Mouse (Mus musculus): ENCODE results near the gene Egfl8. TPM values are rescaled to one million over a fixed set of nuclear protein-coding genes. Genes with fewer than 3 reads are reported as not detected.

The Egfl8 gene
- total RNA-seq, 2 experiments from 2014 or later = 1.7 to 2.4 TPM

DNA sequence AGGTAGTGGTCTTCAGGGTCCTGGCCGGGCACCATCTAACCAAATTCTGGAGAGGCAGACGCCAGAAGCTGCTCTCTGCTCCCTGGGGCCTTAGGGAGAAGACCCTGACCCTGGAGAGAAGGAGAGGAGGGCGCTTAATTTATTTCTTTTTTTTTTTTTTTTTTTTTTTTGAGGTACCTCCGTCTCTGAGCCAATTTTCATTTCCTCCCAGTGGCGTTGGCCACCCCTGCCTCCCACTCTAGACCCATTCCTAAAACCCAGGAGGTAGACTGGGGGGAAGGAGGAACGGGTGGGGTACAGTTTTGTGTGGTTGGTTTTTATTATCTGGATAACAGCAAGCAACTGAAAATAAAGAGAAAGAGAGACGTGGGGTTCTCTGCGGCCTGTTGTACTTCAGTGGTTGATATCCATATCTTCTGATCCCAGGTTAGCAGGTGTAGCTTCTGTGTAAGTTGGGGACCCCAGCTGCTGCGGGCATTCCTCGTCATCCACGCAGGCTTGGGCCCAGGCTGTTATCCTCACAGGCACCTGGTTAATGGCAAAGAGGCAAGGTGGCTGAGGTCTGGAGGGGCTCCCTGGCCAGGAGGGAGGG is 2.6 kb downstream of the Egfl8 start:
- Histone ChIP-seq H3K4me3 (no peak overlapping the region), H3K27ac (no peak overlapping the region)
- no peak for TF ChIP-seq CTCF (conservative IDR thresholded peaks at IDR 0.05)
- no peak for DNase-seq (ENCODE audit: low spot score in 2 of 2)

DNA sequence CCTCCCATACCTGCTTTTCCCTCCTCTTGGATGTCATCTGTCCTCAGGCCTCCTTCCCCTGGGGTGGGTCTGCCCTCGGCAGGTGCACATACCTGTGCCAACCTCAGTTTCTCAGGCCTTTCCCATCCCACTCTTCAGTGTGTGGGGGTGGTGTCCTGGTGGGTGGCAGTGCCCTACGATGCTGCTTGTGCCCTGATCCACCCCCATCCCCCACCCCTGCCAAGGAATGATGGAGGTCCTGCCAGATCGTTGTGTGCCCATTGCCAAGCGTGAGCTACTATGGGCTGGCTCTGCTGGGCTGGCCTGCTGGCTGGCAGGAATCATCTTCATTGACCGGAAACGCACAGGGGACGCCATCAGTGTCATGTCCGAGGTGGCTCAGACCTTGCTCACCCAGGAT is 4.7 kb downstream of the Egfl8 start:
- no peak overlapping the region for H3K27ac ChIP-seq
- no peak for TF ChIP-seq CTCF (conservative IDR thresholded peaks at IDR 0.05)
- DNase-seq (ENCODE audit: low spot score in 2 of 2) = no peak
- no peak overlapping the region for H3K4me3 ChIP-seq

DNA sequence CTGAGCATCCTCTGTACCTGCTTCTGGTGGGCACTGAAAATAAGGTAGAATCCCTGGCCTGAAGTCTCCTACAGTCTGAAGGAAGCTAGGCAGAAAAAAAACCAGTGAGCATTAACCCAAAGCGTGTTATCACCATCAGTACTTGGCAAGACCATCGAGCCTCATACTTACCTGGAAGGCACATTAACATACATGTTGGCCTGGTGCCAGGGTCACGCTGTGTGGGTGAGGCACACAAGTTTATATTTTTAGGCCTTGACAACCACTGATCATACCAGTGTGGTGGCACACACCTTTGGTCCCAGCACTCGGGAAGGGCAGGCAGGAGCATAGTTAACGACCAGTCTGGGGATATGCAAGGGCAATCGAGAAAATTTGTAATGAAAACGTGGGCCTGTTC is 7.8 kb downstream of the Egfl8 start:
- Histone ChIP-seq H3K27ac (no peak overlapping the region), H3K4me3 (no peak overlapping the region)
- no peak for TF ChIP-seq CTCF (conservative IDR thresholded peaks at IDR 0.05)
- DNase-seq (ENCODE audit: low spot score in 2 of 2) = no peak

DNA sequence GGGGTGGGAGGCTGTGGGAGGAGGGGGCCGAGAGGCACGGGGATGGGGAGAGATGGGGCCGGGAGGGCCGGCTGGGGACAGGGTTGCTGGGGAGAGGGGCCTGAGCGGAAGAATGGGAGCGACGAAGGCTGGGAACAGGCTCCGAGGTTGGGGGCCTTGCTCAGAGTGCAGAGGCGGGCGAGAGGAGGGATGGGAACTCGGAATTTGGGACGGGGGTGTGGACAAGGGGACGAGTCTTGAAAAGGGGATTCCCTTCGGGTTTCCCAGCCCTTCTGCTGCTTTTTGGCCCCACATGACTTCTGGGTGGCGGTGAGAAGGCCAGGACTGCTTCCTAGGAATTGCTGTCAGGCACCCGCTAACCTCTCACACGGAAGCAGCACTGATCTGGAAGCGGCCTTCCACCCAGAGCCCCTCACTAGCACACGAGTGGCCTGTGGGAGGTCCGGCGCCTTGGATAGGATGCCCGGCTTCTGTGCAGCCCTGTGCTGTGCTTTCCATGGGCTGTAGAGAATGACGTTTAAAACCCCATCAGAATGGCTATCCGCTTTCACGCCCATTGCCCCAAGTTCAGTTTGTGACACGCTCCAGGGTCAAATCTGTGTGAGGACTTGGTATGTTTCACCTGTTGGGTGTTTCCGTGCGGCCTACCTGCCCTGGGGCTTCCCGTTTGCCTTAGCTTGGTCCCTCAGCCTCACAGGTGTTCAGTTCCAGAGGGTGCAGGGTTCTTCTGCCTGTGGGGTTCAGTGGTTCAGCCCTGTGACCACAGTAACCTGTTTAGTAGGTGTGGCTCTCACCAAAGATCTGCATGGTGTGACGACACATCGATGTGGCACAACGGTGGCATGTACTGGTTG is 9.4 kb downstream of the Egfl8 start:
- DNase-seq (ENCODE audit: low spot score in 2 of 2) = no peak
- no peak for TF ChIP-seq CTCF (conservative IDR thresholded peaks at IDR 0.05)
- peak overlapping the region; percentile 99 for H3K27ac ChIP-seq
- H3K4me3 ChIP-seq = peak overlapping the region; percentile 91

DNA sequence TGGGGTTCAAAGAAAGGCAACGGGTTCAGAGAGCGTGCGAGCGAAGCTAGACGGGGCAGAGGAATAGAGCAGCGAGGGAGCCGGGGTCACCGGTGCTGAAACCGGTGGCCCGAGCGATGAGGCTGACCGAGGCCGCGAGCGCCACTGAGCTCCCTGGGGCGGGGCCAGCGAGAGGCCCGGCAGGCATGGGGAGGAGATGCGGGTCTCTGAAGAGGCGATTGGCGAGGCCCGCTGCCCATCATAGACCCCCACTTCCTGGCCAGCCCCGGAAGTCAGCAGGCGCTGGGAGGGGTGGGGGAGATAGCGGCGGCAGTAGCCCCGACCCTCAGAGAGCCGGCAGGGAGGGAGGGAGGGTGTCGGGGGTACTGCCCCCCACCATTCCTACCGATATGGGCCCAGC is 10.2 kb downstream of the Egfl8 start:
- Histone ChIP-seq H3K27ac (peak overlapping the region; percentile 99), H3K4me3 (peak overlapping the region; percentile 91)
- peak; percentile 97 for DNase-seq (ENCODE audit: low spot score in 2 of 2)
- no peak for TF ChIP-seq CTCF (conservative IDR thresholded peaks at IDR 0.05)

DNA sequence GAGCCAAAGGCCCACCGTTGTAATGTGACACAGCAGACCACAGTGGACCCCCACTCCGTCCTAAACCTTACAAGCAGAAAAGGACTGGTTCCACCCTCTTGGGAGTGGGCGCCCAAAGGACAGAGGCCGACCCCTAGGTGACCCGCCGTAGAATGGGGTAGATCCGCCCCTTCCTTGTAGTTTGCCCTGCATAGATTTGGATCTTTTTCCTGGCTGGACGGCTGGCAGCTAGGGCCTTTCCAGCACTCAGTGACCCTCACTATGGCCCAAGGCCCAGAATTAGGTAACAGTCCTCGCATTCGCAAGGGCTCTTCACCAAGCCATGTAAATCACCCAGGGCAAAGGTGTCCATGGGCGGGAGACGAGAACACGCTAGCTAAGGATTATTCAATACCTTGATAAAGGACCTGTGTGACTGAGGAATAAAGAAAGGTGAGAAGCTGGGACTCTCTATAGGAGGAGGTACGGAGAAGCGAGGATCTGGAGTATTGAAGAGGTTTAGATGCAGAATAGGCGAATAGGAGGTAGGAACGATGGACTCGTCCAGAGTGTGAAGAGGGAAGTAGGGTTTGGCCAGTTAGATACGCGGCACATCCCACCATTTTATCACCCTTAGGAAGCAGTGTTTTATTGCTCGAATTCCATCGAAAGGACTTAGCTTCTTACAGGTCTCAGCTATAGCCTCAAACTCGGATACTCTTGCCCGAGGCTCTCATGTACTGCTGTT is 11.1 kb downstream of the Egfl8 start:
- Histone ChIP-seq H3K4me3 (peak overlapping the region; percentile 91), H3K27ac (peak overlapping the region; percentile 99)
- no peak for DNase-seq (ENCODE audit: low spot score in 2 of 2)
- no peak for TF ChIP-seq CTCF (conservative IDR thresholded peaks at IDR 0.05)

DNA sequence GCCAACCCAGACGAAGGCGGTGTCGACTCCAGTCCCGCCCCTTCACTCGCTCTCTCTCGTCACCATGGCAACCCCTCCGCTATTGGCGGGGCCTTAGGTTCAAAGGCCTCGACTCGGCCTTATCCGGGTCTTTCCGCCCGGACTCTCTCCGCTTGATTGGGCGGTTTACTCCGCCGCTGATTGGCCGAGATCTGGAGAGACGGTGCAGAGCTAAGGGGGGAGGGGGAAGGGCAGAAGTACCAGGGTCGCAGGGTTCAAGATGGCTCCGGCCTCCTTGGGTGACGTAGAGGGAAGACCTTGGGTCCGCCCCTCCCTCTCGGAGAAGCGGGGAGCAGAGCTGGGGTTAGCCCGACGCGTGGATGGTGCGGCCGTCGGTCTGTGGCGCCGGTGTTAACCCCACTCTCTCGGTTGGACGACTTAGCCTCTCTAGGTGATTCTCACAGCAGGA is 11.7 kb downstream of the Egfl8 start, which contains the start of gene Agpat1:
Agpat1 (plus strand) TSS at position 202 of the 448 bp plus-strand sequence.
- H3K27ac ChIP-seq = peak within 1 kb of the TSS; percentile 99
- H3K4me3 ChIP-seq = peak within 1 kb of the TSS; percentile 91
- TF ChIP-seq CTCF (conservative IDR thresholded peaks at IDR 0.05) = no peak
- DNase-seq (ENCODE audit: low spot score in 2 of 2) = peak; percentile 97 to 99

DNA sequence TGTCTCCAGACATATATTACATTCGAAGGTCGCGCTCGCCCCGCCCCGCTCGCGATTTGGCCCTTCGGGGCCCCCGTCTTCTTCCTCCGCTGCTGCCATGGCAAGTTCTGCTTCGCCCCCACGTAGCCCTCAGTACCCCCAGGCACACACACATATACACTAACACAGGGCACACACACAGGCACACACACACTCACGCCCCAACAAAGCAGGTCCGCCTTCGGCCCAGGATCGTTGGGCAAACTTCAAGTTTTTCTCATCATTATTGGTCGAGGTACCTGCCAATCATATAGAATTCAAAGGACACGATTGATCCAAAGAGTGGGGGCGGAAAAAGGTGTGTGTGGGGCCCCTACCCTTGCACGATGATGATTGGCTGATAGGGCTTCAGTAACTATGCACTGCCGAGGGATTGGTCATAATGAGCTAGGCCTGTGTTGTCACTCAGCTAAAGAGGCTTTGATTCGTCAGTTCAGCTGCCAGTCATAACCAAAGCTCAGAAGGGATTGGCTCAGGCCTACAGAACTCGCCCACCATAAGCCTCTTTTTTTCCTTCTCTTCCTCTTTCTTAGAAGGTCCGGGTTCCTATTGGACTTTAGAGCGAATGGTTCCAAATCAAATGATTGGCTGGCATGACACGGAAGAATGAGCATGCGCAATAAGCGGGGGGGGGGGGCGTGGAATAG is 12.3 kb downstream of the Egfl8 start, which contains the start of gene Rnf5:
Rnf5 (minus strand) TSS at position 316 of the 686 bp plus-strand sequence.
- peak within 1 kb of the TSS; percentile 91 for H3K4me3 ChIP-seq
- DNase-seq (ENCODE audit: low spot score in 2 of 2) = peak; percentile 96 to 100
- no peak for TF ChIP-seq CTCF (conservative IDR thresholded peaks at IDR 0.05)
- H3K27ac ChIP-seq = peak within 1 kb of the TSS; percentile 99

DNA sequence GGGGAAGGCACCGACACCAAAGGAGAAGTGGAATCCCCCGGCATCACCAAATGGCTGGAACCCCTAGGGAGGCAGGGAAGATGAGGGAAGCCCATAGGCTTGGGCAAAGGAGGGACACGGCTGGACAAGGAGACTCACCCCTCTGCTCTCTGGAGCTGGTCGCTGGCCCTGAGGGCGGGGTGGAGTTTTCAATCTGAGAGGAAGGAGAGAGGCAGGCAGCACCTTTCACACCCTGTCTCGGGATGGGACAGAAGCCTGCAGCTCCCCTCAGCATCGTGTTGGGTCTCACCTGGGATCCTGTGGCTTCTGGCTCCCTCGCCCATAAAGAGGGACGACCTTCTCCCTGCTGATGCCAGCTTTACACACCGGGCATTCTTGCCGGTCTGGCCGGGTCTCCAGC is 14.0 kb downstream of the Egfl8 start:
- DNase-seq (ENCODE audit: low spot score in 2 of 2) = no peak
- no peak overlapping the region for H3K4me3 ChIP-seq
- H3K27ac ChIP-seq = no peak overlapping the region
- no peak for TF ChIP-seq CTCF (conservative IDR thresholded peaks at IDR 0.05)

DNA sequence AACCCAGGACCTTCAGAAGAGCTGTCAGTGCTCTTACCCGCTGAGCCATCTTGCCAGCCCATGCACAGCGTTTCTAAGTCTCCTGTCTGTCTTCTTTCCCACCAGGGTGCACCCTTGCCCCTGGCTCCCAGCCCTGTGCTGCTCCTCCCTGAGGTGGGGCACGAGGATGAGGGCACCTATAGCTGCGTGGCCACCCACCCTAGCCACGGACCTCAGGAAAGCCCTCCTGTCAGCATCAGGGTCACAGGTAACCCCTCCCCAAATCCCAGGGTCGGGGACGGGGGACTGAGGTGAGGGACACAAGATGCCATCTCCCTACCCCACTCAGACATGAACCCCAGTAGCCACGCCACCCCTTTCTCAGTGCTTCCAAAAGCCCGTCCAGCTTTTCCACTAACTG is 15.9 kb downstream of the Egfl8 start:
- DNase-seq (ENCODE audit: low spot score in 2 of 2) = no peak
- Histone ChIP-seq H3K4me3 (no peak overlapping the region), H3K27ac (no peak overlapping the region)
- TF ChIP-seq CTCF (conservative IDR thresholded peaks at IDR 0.05) = no peak

DNA sequence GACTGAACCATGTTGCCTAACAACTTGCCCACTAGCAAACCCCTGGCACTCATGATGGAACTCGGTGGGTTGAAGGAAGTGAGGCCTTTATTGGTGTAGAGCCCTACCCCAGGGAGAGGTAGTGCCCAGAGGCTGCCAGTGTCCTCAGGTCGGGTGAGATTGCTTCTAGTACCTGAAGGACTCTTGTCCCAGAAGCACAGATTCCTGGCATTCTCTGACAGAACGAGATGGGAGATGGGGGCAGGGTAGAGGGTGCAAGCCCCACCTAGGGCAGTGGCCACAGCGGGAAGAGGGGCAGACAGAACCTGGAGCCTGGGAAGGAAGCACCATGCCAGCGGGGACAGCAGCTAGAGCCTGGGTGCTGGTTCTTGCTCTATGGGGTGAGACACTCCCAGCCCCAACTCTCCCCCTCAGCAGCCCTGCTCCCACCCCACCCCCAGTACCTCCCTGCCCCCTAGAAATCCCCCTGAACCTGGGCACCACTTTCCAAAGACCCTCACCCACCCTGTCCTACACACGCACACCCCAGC is 18.1 kb downstream of the Egfl8 start, which contains the start of gene Ager:
Ager (plus strand) TSS at position 297 of the 530 bp plus-strand sequence.
- no peak for DNase-seq (ENCODE audit: low spot score in 2 of 2)
- H3K4me3 ChIP-seq = no peak within 1 kb of the TSS
- no peak for TF ChIP-seq CTCF (conservative IDR thresholded peaks at IDR 0.05)
- H3K27ac ChIP-seq = no peak within 1 kb of the TSS

DNA sequence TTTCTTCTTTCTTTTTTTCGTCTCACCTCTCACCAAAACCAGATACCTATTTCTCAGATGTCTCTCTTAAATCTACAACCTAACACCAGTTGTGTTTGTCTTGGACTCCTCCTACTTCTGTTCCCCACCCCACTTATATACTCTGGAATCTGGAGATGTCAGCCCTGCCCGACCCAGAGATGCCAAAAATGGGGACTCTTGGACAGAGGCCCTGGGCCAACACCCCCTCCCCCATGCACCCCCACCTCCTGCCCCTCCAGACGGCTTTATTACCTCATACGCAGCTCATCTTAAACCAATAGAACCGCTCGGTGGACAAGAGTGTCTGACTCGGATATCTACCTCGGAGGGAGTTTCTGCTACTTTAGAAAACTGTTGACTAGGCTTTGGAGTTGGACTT is 19.7 kb downstream of the Egfl8 start:
- no peak for TF ChIP-seq CTCF (conservative IDR thresholded peaks at IDR 0.05)
- no peak overlapping the region for H3K4me3 ChIP-seq
- no peak overlapping the region for H3K27ac ChIP-seq
- no peak for DNase-seq (ENCODE audit: low spot score in 2 of 2)
